Comparison of ENCODE assay signal across 10 mouse cellular contexts in the genomic region with DNA sequence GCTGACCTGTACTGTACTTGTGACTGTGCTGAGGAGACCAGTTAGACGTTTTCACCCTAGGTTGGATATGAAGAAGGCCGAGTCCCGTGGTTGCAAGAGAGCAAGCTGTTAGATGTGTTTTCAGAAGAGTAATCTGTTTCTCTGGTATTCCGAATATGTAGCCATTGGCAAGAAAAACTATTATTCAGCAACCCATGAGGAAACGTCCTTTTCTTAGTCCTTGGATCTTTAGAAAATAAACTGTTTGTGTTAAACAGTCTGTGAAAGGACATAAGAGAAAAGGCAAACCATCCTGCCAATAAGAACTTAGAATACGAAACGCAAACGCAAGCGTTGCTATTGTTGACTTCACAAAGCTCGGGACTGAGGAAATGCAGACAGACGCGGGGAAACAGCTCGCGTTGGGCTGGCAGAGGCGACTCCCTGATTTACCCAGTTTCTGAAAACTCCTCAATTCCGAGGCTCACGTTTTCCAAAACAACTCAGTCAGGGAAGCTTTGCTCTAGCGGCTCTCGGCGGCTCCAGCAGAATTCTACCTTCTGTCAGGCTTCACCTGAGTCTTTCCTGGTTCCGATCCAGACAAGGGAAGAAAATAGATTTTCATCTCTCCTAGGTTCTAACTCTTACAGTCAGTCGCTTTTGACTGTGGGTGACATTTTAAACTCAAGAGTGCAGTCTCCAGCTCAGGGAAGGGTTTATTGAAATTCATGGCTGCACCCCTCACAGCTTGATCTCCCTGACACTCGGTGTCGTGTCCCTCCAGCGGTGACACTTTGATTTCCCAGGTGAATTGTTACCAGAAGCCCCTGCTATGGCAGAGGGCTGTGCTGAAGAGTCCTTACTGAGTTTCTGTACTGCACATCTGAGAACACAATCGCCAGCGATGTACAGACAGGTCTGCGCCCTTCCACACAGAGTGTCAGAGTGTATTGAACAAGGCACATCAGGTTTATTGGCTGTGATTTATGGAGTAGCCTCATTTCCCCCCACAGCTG.
DNase-seq lines count a peak whose midpoint lies in the region; ATAC-seq and TF ChIP-seq lines count a peak whose summit lies in the region.
"Had no signal": no experiment of that assay in that cellular context is flagged by ENCODE, and none has a peak within 500 bp of the region (broad histone marks: within the 10 kb centered on the region; RNA-seq: fewer than 3 reads in every experiment).

No protein-coding gene starts in this region.

- H3K4me1 ChIP-seq in embryonic facial prominence, embryonic 13.5 days = peaks cover 37% of the 10 kb centered on the region
- 0 out of 2 replicates have a peak, but pooled peaks cover 4% of the 10 kb centered on the region for H3K4me1 ChIP-seq in embryonic facial prominence, embryonic 10.5 days
- peaks cover 6% of the 10 kb centered on the region for H3K4me1 ChIP-seq in limb, embryonic 14.5 days (ENCODE audit: control insufficient read depth, insufficient read depth, low read length)

- no peak for ATAC-seq in embryonic facial prominence, embryonic 13.5 days (ENCODE audit: insufficient number of reproducible peaks, insufficient read depth, low FRiP score, low TSS enrichment, low read depth)
- no peak for ATAC-seq in limb, embryonic 14.5 days (ENCODE audit: low FRiP score, low read depth)
- no peak for ATAC-seq in frontal cortex, adult (ENCODE audit: low TSS enrichment)

- WGBS in embryonic facial prominence, embryonic 13.5 days = 55% methylated on average over 28 of the region's 28 CpGs
- 51% methylated on average over 28 of the region's 28 CpGs for WGBS in embryonic facial prominence, embryonic 10.5 days
- WGBS in limb, embryonic 14.5 days = 53% methylated on average over 28 of the region's 28 CpGs

- no peak for DNase-seq in embryonic facial prominence, embryonic 10.5 days (ENCODE audit: low spot score)
- DNase-seq in left cerebral cortex, adult 2 months (ENCODE audit: extremely low spot score in 1 of 2, low spot score in 2 of 2) = no peak
- no peak for DNase-seq in left cerebral cortex, adult 11 months (ENCODE audit: low spot score)
- DNase-seq in cerebellum, postnatal 14 days = peak; percentile 22 to 41
- no peak for DNase-seq in limb, embryonic 14.5 days (ENCODE audit: low spot score)
- DNase-seq in yolk sac, embryonic 10.5 days (ENCODE audit: low spot score) = no peak
- DNase-seq: B cell, adult 2 months; heart, postnatal 36 days had no signal

- peaks cover 36% of the 10 kb centered on the region for H3K36me3 ChIP-seq in embryonic facial prominence, embryonic 13.5 days
- peaks cover 32% of the 10 kb centered on the region for H3K36me3 ChIP-seq in embryonic facial prominence, embryonic 10.5 days (replicated peaks)
- H3K36me3 ChIP-seq in limb, embryonic 14.5 days (ENCODE audit: control insufficient read depth, insufficient read depth, low read length) = peaks cover 45% of the 10 kb centered on the region

- no peak overlapping the region for H3K4me3 ChIP-seq in embryonic facial prominence, embryonic 13.5 days
- H3K4me3 ChIP-seq in embryonic facial prominence, embryonic 10.5 days = no peak overlapping the region
- no peak overlapping the region for H3K4me3 ChIP-seq in left cerebral cortex, adult 2 months
- no peak overlapping the region for H3K4me3 ChIP-seq in limb, embryonic 14.5 days (replicated peaks; ENCODE audit: low read length)

- no peak overlapping the region for H3K4me2 ChIP-seq in embryonic facial prominence, embryonic 13.5 days
- no peak overlapping the region for H3K4me2 ChIP-seq in limb, embryonic 14.5 days (replicated peaks; ENCODE audit: low read depth, low read length, severe bottlenecking)

- no peak for TF ChIP-seq CTCF in left cerebral cortex, adult 2 months (IDR thresholded peaks at IDR 0.05)

- no peak for TF ChIP-seq POLR2A in limb, embryonic 14.5 days (IDR thresholded peaks at IDR 0.05; ENCODE audit: borderline replicate concordance, extremely low read depth, insufficient read depth, insufficient read length)

- peak overlapping the region; percentile 40; the same call in 1 of the 2 replicates for H3K27ac ChIP-seq in embryonic facial prominence, embryonic 13.5 days
- H3K27ac ChIP-seq in embryonic facial prominence, embryonic 10.5 days (replicated peaks) = no peak overlapping the region
- peak overlapping the region; percentile 6; the same call in 1 of the 2 replicates for H3K27ac ChIP-seq in left cerebral cortex, adult 2 months
- 0 out of 2 replicates have a peak overlapping the region, but pooled peaks have one; percentile 35 for H3K27ac ChIP-seq in limb, embryonic 14.5 days (replicated peaks; ENCODE audit: low read depth, low read length)

- H3K9me3 ChIP-seq in embryonic facial prominence, embryonic 13.5 days = no peaks in the 10 kb centered on the region
- H3K9me3 ChIP-seq in embryonic facial prominence, embryonic 10.5 days = no peaks in the 10 kb centered on the region
- no peaks in the 10 kb centered on the region for H3K9me3 ChIP-seq in limb, embryonic 14.5 days (ENCODE audit: control insufficient read depth, low read length)

- no peak overlapping the region for H3K9ac ChIP-seq in embryonic facial prominence, embryonic 13.5 days
- H3K9ac ChIP-seq in limb, embryonic 14.5 days (ENCODE audit: low read depth, low read length, severe bottlenecking) = no peak overlapping the region

- no peaks in the 10 kb centered on the region for H3K27me3 ChIP-seq in embryonic facial prominence, embryonic 13.5 days
- 0 out of 2 replicates have a peak, but pooled peaks cover 3% of the 10 kb centered on the region for H3K27me3 ChIP-seq in embryonic facial prominence, embryonic 10.5 days (replicated peaks; ENCODE audit: low read depth, poor library complexity, severe bottlenecking)
- H3K27me3 ChIP-seq in limb, embryonic 14.5 days (ENCODE audit: control insufficient read depth, insufficient read depth, low read length) = no peaks in the 10 kb centered on the region

- intact Hi-C loops in left cerebral cortex, adult 2 months (cut with DNase I) = loop anchor here (10.0 kb wide), 2 partner anchors 233 to 613 kb away; partner anchors contain the start of gene Ccdc80

Comparison
In these comparisons a context has a peak if more than half of its experiments do, and no peak if none do; other contexts are left out.
1. DNase-seq: peak in cerebellum, postnatal 14 days (2 of 2); none in embryonic facial prominence, embryonic 10.5 days (single experiment), left cerebral cortex, adult 2 months (0 of 2), left cerebral cortex, adult 11 months (single experiment), limb, embryonic 14.5 days (single experiment) and yolk sac, embryonic 10.5 days (single experiment).